Mouse (Mus musculus) heart, postnatal 4 days (tissue): Measurements from ENCODE around the gene Elmo1. TPM values are rescaled to one million over a fixed set of nuclear protein-coding genes. Genes with fewer than 3 reads are reported as not detected.
A peak's percentile ranks its signal among the peaks of the same experiment; 100 is the strongest.

ENCODE experiments used
- DNase-seq: peaks from one replicate; pipeline ENCODE4 v3.0.0; 2021
- total RNA-seq, 2 experiments: library from RNA; stranded (reverse); gene quantifications; 2 replicates each; pipeline ENCODE4 v1.2.3; 2021

Gene Elmo1
- total RNA-seq, 2 experiments from 2014 or later = 21.1 to 22.4 TPM

DNA sequence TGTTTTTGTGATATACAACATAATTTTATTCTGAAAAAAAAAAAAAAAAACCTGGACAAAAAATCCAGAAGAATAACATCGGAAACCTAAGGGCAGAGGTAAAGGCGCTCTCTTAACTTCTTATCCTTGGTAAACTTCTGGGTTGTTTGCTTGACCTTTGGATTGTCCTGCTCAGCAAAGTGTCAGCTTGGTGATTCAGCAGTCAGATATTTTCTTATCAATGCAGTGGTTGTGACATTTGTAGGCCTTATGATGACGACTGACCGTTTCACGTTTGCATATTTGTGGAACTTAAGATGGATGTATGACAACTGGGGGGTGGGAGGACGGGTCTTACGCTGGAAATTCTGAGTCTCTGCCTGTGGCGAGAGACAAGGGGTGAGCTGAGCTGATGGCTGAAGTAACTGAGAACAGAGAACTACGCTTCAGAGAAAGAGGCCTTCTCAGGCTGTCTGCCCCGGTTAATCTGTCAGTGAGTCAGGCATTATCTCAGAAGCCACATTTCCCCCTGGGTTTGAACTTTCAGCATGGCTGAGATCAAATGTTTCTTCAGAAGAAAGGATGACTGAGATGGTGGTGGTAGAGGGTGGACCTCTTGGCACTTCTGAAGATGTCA lies 73.1 kb downstream of the Elmo1 start:
- DNase-seq = no peak

DNA sequence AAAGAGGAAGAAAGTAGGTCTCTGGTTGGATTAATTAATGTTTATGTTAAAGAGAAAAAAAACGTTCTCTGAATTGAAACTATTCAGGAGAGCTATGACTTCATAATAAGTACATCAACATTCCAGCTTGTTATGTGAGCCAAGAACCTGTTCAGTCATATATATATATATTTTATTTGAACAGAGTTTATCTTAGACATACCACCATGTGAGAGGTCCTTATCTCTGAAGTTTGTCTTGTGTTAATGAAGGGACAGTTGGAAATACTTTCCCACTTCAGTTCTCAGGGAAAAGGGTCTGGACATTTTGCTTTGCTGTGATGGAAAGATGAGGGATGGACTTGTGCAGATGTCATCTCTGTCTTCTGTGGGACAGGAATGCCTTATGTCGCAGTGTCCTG lies 74.4 kb downstream of the Elmo1 start:
- no peak for DNase-seq

DNA sequence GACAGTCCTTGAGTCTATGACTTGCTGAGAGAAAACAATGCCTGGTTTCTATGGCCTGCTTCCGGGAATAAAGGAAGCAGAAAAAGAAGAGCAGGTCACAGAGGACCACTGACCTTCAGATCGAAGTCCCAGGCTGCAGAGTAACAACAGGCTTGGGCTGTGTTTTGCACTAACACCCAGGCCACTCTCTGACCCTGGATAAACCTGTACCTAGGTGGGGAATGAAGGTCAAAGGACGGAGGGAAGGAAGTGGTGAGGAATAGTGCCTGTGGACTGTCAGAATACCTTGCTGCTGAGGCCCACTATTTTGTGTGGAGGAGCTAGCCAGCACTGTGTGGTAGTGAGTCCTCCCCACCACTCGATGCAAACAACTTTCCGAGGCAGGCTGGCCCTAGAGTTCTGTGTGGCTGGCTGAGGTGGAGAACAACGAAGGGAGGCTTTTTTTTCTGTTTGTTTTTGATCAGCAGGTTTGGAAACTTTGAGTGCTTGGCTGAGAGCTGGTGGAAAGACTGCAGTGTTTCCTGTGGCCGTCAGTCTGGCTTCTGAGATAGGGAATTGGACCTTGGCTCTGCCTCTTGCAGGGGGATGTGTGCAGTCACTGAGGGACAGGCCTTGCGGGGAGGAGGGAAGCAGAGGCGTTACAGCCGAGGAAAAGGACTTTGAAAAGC lies 83.7 kb downstream of the Elmo1 start:
- DNase-seq = peak; percentile 57

DNA sequence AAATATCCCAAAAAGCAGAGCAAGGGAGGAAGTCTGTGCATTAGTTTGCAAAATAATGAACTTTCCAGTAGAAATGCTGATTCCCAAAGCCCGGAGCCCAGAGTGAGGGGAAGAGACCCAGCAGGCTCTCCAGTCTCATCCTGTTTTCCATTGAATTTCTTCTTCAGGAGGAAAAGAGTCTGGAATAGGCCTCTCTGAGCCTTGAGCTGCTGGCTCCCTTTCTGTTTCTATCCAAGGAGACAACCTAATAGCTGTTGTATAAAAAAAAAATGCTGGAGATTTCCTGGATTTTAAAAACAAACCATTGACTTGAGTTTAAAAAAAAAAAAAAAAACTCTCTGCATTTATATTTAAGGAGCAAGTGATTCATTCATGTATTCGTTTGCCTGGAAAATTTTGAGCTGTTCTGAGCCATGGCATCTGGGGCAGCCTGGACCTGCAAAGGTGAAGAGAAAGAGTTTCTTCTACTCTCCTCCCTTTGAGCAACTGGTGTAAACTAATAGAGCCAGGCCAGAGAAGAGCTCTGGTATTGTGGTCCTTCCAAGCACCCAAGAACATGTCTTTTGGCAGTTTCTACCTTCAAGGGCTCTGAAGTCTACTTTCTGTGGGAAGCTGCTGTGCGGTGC lies 84.4 kb downstream of the Elmo1 start:
- no peak for DNase-seq

DNA sequence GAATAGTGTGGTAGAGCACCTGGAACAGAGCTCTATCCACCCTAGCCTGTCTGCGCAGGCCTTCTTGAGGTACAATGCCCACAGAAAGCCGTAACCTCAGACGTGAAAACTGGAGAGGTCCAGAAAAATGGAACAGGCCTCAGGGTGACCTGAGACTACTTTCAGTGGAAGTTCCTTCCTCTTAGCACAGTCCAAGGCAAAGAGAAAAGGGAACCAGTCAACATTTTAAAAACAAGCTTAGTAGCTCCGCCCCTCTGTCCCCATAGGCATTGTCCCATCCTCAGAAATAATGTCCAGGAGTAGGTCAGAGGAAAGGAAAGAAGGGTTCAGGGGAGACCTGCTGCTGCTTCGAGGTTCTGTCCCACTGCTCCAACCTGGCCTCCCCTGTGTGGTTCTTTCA lies 90.3 kb downstream of the Elmo1 start:
- no peak for DNase-seq

DNA sequence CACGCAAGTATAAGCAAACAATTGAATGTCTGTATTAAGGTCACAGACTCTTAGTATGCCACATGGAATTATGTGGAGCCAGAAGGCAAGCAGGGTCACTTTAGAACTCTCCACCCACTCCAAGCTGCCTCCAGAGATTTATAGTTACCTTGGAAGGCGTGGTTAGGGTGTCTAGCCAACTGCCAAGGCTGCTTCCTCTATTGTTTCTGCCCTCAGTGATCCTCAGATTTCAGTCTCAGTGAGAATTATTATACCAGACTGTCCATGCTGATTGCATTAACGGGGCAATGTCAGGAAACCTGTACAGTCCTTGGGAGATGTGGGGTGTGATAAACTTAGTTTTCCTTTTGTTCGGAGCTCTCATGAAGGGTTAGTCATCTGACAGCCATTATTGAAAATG lies 90.9 kb downstream of the Elmo1 start:
- DNase-seq = peak; percentile 24

DNA sequence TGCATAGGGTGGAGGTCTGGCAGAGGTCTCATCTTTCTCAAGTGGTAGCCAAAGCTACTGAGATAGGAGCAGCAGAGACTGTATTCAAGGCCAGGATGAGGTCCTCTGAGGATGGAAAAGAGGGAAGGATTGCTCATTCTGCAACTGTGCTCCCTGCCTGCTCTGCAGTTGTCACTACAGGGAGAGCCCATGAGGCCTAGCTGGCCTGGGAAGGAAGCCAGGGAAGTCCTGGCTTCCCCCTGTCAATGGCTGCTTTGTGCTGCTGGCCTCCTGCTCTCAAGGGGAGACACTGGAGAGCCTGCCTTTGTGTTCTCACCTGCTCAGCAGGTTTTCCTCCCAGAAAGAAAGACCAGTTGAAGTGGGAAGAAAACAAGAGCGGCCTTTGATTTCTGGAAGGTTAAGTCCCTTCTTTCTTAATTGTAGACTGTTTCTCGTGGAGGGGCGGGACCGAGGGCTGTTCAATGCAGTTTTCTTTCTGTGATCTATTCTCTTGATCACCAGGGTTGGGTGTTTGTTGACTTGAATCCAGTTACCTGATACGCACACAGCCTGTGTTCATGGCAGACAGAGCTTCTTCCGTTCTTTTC lies 91.9 kb downstream of the Elmo1 start:
- peak; percentile 50 for DNase-seq

DNA sequence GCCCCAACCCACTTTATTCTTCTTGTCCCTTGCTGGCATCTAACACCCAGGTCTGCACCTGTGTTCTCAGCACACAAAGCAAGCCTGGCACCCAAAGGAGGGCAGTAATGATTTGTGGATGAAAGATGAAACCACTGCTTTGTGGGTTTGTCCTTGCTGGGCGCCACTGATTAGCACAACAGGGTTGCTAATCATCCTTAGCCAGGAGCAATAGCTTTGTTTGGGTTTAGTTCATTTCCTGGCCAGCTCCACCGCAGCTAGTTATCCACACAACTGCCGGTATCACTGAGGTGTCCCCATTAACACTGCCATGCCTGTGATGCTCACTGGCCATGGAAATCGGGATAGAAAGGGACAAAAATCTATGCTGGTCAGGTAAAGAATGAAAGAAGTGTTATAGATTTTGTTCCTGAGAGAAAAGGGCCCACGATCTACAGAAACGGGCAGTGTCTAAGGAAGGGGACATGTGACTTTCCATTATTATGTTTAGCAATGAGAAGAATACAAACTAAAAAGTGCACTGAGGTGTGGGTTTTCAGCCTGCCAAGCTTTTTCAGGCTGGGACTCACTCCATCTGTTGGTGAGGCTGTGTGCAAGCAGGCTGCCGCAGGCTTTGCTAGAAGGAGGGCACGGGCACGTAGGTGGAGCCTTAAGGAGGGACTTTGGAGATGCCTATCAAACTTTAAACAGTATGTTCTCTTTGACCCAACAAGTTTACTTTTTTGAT lies 93.3 kb downstream of the Elmo1 start:
- DNase-seq = peak; percentile 28

DNA sequence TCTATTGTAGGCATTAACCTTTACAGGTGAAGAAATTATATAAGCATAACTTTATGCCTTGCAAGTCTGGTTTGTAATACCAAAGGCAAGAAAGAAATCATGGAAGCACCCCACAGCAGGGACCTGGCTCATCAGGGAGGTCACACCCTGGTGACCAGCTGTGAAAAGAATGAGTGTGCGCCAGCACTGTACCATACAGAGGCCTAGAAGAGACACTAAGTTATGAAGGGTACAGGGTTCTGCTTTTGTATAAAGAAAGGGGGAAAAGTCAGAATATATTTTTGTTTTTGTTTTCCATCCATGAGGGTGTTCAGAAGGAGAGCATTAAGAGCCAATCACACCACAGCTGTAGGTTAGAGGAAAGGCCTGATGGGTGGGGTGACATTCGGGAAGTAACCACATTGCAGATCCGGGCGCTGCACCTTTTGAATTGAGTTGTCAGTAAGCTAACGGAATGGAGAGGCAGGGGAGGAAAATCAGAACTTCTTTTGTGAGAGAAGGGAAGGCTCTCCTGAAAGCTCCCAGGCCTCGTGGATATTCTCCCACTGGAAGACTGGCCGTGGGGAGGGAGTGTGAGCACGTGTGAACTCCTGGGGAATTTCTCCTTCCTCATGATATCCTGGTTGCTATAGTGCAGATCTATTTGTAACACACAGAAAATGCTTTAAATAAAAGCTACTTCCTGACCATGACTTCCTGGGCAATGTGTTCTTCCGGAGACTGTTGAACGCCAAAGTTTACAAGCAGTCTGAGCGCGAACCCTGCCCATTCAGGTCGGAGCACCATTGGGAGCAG lies 94.0 kb downstream of the Elmo1 start:
- peak; percentile 38 for DNase-seq

DNA sequence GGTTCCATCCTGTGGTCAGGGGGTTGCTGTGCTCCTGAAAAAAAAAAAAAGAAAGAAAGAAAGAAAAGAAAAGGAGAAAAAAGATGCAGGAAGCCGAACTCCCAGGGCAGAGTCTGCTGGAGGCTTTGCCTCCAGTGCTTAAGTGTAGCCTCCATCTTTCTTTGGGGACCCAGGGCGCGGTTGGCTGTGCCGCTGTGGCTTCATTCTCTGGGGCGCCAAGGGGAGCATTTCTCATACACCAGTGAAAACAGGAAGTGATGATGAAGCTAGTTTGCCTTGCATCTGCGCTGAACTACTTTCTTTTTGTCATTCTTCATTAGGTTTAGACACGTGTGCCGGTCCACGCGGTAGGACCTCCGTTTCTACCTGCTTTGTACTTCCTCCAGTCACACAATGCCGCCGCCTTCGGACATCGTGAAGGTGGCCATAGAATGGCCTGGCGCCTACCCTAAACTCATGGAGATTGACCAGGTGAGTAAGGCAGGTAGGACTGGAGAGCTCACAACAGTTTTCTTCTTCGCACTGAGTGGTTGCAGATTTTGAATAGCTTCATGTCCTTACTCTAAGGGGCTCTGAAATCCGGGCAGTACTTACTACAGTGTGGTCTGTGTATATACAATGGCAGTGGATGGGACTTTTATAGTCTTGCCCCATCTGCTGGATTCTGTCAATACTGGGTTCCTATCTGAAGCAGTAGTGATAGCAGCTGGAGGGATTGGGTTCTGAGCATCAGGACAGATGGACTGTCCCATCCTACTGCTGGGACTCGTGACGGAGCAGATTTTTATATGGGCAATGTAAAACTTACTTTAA lies 94.8 kb downstream of the Elmo1 start:
- DNase-seq = no peak

DNA sequence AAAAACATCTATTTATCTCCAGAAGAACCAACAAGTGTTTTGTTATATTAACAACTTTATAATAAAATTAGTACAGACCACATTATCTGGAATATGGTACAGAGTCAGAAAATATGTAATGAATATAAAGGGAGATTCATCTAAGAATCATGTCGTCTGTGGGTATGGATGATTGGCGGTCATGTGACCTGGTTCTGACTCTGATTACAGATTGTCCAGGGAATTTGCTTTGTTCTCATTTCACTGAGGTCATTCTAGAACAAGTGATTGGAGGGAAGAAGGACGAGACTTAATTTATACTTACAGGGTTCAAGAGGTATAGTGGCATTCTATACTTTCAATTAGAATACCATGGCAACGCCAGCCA lies 95.4 kb downstream of the Elmo1 start:
- no peak for DNase-seq

DNA sequence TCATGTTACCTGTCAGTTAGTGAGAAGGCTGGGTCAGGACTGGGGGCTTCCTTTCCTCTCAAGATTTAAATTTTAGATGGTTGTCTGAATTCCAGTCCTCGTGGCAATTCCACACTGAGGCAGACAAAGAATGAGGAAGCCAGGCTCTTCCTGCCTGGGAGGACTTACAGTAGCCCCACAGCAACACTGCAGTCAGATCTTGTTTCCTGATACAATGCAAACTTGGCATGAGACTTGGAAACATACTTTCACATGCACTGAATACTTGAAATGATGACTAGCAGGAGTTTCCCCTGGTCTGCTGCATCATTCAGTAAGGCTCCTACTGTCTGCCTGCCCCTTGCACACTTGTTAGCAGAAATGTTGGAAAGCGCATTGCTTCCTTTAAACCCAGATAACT lies 97.3 kb downstream of the Elmo1 start:
- DNase-seq = no peak

DNA sequence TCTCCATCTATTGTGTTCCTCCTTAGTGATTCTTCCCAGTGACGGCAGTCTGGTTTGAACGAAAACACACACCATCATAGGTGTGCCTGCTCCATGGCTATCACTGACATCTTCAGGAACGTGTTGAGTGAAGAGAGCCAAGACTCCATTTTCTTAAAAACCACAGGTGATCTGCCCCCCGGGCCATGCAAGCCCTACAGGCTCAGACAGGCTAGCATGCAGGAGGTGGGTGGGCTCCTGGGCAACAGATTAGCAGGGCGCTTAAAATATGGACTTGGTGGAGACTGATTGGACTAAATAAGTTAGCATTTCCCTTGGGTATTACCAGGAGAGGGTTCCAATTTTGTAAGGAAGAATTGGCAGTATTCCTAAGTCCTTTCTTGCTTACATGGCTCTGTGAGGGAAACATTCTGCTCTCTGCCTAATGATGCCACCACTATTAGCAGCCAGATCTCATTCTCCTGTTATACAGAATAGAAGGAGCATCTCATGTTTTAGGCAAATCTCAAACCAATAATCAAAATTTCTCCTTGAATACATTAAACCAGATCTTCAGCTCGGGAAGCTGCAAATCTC lies 101.7 kb downstream of the Elmo1 start:
- DNase-seq = no peak

DNA sequence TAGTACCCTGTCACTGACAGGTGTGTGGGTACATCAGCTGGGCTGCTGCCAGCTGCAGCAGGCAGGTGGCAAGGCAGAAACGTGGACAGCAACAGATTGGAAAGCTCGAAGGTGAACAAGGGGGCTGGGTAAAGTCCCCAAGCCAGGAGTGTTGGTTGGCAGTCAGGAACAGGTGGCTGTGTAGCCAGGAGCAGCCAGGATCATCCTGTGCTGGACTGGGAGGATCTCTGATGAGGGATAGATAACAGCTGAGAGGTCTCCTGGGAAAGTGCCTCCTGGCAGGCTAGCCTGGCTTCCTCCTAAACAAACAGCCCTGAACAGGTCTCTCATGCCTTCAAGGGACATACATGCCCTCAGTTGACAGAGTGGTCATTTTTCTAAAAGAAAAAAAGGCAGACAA lies 110.2 kb downstream of the Elmo1 start:
- no peak for DNase-seq

DNA sequence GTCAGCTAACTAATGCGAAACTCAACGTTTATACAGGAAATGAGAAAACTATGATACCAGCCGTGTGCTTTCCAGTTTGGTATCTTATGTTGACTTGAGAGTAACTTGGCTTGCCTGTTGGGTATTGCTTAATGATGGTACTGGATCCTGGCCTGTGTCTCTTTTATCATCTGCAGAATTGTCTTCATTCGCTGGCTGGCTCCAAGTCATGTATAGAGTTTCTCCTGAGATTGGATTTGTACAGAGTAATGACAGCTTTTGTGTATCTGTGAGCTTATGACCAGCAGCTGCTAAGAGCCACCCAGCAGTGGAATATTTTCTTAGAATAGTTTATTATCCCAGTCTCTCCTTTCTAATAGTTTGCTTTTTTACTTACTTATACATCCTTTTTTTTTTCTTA lies 112.2 kb downstream of the Elmo1 start:
- no peak for DNase-seq

DNA sequence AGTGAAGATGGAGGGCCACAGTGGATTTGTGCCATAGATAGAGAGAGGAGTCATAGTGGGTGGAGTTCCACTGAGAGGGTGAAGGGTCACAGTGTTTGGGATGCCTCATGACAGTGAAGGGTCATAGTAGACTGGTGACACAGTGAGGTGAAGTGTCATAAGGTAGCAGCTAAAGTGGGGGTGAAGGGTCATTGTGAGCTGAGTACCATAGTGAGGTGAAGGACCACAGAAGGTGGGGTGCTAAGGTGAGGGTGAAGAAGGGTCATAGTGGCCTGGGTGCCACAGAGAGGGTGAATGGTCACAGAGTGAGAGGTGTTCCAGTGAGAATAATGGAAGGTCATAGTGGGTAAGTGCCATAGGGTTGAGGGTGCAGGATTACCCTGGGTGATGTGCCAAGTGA lies 113.8 kb downstream of the Elmo1 start:
- DNase-seq = no peak

DNA sequence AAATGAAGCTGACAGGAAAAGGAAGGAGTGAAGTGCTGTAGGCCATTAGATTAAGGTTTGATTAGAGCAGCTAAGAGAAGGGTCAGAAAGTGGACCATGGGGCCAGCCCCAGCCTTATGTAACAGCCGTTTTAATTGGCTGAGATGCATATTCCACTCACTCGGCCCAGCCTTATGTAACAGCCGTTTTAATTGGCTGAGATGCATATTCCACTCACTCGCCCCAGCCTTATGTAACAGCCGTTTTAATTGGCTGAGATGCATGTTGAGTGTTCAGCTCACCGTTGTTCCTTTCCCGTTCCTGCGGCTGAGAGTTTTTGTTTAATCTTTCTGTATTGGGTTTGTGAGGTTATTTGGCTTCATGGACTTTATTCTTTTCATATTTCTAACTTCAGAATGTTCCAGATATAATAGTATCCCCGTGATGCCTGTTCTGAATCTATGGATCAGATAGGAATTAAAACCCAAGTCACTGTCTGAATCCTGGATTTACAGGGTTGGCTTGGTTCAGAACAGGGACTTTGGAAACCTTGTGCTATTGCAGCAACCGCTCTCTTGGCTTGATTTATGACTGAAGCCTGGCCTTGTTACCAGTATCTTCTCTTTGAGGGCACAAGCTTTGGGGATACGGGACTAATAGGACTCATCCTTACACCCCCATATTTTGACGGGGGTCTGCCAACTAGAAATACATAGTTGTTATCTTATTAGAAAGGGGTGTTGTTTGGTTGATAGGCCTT lies 114.8 kb downstream of the Elmo1 start:
- DNase-seq = no peak

DNA sequence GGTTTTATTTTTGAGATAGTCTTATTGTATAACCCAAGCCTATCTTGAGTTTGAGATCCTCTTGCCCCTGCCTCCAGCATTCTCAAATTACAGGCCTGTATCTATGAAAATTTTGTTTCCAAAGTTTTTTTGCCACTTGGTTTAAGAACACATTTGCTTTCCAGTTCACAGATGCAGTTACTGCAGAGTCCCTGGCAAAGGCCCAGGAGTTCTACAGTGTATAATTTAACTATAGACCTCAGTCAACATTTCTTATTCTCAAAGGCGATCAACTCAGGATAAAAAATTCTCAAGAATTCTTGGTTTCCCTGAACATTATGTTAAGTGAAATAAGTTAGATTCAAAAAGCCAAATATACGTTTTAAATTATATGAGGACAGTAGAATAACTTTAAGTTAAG lies 115.3 kb downstream of the Elmo1 start:
- no peak for DNase-seq

DNA sequence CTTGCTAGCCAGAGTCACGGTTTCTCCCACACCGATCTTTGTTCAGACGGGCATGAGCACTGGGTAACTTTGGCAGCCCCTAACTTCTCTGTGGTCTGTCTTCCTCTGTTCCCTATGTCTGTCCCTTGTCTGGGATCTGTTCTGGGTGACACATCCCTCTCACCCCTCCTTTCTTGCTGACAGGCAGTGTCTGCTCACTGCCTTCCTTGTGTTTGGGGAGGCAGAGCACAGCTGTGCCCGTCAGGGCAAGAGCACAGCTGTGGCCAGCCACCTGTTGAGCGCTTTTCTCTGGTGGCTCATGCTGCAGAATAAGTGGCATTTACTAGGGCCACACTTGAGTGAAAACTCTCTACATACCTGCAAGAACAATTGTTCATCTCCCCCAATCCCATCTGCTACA lies 116.7 kb downstream of the Elmo1 start:
- DNase-seq = no peak

DNA sequence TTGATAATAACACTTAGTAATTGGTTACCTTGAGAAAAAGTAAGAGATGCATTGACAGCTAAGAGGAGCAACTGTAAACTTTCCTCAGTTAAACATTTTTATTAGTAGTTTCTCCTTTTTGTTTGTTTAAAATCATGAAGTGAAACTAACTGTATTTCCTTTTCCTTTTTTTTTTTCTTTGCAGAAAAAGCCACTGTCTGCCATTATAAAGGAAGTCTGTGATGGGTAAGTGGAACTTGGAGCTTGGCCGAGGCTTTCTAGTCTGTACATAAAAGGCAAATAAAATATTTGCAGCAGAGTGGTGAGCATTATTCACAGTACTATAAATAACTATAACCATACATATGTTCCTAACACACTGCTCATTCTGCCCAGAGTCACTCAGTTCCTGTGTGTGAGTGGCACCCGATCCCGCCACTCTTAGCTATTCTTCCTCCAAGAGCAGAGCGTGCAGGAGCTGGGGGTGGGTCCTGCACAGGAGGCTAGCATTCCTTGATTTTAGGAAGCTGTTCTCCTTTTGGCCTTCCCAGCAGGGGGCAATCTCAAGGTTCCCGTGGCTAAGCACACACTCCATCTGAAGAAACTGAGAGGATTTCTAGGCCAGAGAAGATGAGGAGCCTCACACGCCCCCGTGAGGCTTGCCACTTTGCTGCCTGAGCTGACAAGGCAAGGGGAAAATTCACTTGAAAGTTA lies 117.7 kb downstream of the Elmo1 start:
- DNase-seq = peak; percentile 30
